Mouse (Mus musculus): Measurements from ENCODE around the gene Fas.

DNA sequence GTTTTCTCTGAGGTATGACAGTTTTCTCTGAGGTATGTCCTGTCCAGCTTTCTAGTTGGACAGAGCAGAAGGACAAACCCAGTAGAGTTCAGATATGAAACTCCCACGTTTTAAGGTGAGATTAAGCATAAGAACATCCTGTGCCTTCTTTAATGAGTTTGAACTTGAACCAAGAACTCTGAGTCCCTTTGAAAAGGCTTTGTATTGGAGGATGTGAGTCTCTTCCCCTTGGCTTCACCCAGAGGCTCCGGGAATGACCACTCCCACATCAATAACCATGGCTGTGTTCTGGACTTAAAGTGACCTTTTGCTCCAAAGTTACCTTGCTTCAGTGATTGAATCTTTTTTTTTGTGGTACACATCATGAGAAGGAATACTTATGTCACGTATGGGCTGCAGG lies 37.6 kb downstream of the Fas start:
- TF ChIP-seq POLR2A (IDR thresholded peaks at IDR 0.05; ENCODE audit: borderline replicate concordance, extremely low read depth, insufficient read depth, insufficient read length, poor library complexity, severe bottlenecking) (no peak), CTCF (IDR thresholded peaks at IDR 0.05; ENCODE audit: borderline replicate concordance, extremely low read depth, insufficient read depth, insufficient read length) (no peak)

Data from brain, embryonic 14.5 days (tissue).